Mouse (Mus musculus): Measurements from ENCODE around the gene Selenof. TPM values are rescaled to one million over a fixed set of nuclear protein-coding genes. Genes with fewer than 3 reads are reported as not detected.

Gene Selenof
- polyA plus RNA-seq (2017; shearing (Covaris generic)), result 310 TPM

GRCm38 (mm10) chr3:144570047-144570815 is at the start of gene Selenof, which contains the start of gene Hs2st1:
TSS of gene Selenof (plus strand) at chr3:144570304.
TSS of gene Hs2st1 (minus strand) at chr3:144570181.

Other genes with a start within 250 kb of the Selenof start
- 16.2 TPM for gene Hs2st1, start 123 bp upstream of the Selenof start, polyA plus RNA-seq (2017; shearing (Covaris generic))
- gene Sh3glb1, start 150.0 kb downstream of the Selenof start, polyA plus RNA-seq (2017; shearing (Covaris generic)), result 216 TPM
- gene Clca3a1, start 190.7 kb downstream of the Selenof start, polyA plus RNA-seq (2017; shearing (Covaris generic)), result not detected
- gene Clca3a2, start 249.2 kb downstream of the Selenof start, polyA plus RNA-seq (2017; shearing (Covaris generic)), result not detected

Measured in effector memory CD4-positive, alpha-beta T cell, adult 5 months (primary cell).